Mouse (Mus musculus) megakaryocyte progenitor cell, adult 5-6 weeks (primary cell): ENCODE measurements around the gene Tulp4. TPM values are rescaled to one million over a fixed set of nuclear protein-coding genes. Genes with fewer than 3 reads are reported as not detected.
"Not testable (repeated sequence)": the region's sequence is repeated elsewhere in the genome, so short reads cannot be mapped to it uniquely, and the experiment has no call there.

ENCODE experiments used
- ATAC-seq: replicated peaks from 2 replicates; pipeline ENCODE4 v1.8.0; 2016; ENCODE audit warnings: mild to moderate bottlenecking, moderate TSS enrichment, inconsistent platforms; ENCODE audit not compliant: poor library complexity
- total RNA-seq, 2 experiments: library from RNA; stranded (forward) in 1 of 2; stranded (reverse) in 1 of 2; fragments of 157-497, 149-512 nt in 1 of 2; fragments of 200-1000 nt in 1 of 2; gene quantifications; 2 replicates each; pipeline versions ENCODE4 v1.2.3 to v1.2.4; 2015 to 2017

Gene Tulp4
- total RNA-seq, 2 experiments from 2014 or later: 0.81 to 8.5 TPM

GRCm38 (mm10) chr17:6270840-6271239 lies 164.6 kb downstream of the Tulp4 start:
- peak; percentile 60 for ATAC-seq

- ATAC-seq: peak; percentile 71
Measured at GRCm38 (mm10) chr17:6271970-6272369, 165.7 kb downstream of the Tulp4 start.

DNA sequence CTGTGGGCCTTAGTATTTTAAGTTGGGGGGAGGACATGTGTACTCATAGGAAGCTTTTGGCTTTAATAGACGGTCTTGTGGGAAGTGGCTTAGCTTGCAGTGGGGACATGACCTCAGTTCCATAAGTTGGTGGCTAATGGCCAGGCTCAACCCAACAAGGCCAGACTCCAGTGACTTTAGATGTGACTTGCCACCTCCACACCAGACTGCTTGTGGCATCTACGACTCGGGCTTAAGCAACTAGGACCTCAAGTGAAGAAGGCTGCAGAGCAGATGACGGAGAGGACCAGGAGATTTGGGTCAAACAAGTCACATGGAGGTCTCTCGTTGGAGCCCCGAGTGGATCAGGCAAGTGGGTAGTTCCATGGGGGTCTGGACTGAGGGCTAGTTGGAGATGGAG lies 168.5 kb downstream of the Tulp4 start:
- ATAC-seq: not testable (repeated sequence)

DNA sequence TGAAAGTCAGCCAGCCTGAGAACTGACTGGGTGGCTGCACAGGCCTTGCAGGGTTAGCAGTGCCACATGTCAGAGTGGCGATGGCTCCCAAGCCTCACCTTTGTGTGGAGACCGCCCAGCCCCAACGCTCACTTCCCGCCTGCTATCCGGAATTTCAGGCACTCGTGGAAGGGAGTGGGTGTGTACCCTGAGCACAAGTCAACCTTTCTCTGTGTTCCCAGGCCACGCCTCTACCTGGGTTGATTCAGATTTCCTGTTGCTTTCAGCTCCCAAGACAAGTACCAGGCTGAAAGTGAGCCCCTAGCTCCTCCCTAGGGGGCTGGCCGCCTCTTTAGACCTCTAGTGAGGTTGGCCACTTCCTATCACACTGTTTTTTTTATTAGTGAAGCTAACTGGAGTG lies 173.0 kb downstream of the Tulp4 start:
- ATAC-seq: peak; percentile 26; the same call in 1 of the 2 replicates

- not testable (repeated sequence) for ATAC-seq
Measured at GRCm38 (mm10) chr17:6279772-6280171, 173.5 kb downstream of the Tulp4 start.

DNA sequence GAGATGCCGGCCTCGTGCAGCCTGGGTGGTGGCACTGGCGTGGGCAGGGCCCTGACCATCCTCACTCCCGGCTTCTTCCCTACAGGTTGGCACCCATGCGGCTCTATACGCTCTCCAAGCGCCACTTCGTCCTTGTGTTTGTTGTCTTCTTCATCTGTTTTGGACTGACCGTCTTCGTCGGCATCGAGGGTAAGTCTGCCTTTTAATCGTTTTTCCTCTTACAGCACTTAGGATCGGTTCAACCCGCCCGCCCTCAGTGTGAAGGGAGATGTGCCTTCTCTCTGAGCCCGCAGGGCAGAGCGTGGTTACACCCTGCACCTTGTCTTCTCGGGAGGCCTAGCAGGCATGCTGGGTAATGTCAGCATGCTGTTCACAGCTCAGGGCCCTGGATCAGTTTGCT lies 174.3 kb downstream of the Tulp4 start:
- ATAC-seq: not testable (repeated sequence)

- ATAC-seq: not testable (repeated sequence)
Measured at GRCm38 (mm10) chr17:6283137-6283536, 176.9 kb downstream of the Tulp4 start.

DNA sequence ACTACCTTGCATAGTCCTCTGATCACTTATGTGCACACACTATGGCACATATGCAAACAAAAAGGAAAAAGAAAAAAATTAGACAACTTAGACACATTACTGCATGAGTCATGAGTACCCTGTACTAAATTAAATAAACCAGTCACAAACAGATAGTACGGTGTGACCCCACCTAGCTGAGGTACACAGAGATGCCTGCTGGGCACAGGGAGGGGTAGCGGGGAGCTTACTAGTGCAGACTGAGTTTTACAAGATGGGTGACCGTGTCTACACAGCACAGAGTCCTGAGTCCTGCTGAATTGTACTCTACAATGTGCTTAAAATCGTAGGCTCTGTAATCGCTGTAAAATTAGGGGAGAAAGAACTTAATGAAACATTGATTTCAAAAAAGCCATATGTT lies 179.9 kb downstream of the Tulp4 start:
- ATAC-seq: not testable (repeated sequence)

DNA sequence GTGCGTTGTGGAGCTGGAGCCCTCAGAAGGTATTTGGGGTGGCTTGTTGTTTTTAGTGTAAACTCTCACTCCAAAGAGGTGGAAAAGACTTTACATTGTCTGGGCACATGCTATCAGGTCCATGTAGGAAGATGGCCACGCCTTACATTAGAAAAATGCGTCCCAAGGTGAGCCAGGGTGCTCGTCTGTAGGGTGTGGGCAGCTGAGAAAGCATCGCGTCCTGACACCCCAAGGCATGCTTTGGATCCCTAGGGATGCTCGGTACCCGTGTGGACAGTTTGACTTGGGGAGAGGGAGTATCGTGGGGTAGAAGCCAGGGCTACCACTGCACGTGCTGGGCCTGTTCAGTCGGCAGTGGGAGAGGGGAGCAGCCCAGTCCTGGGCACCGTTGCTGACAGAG lies 182.8 kb downstream of the Tulp4 start:
- not testable (repeated sequence) for ATAC-seq

DNA sequence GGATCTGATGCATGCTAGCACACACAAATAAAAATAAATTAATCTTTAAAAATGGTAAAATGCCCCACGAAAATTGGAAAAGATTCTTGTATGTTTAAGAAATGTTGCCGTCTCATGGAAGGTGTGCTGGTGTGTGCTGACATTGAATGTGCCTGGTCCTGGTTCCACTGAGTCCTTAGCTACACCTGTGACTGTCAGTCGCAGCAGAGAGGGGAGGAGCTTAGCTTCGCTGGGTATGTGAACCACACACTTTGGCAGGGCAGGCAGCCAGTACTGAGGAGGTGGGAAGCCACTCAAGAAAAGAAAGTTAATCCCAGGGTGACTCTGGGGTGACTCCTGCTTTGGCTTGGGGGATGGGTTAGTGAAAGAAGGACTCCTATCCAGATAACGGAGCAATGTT lies 187.6 kb downstream of the Tulp4 start:
- ATAC-seq: not testable (repeated sequence)

GRCm38 (mm10) chr17:6297060-6297795 lies 191.0 kb downstream of the Tulp4 start:
- not testable (repeated sequence) for ATAC-seq

DNA sequence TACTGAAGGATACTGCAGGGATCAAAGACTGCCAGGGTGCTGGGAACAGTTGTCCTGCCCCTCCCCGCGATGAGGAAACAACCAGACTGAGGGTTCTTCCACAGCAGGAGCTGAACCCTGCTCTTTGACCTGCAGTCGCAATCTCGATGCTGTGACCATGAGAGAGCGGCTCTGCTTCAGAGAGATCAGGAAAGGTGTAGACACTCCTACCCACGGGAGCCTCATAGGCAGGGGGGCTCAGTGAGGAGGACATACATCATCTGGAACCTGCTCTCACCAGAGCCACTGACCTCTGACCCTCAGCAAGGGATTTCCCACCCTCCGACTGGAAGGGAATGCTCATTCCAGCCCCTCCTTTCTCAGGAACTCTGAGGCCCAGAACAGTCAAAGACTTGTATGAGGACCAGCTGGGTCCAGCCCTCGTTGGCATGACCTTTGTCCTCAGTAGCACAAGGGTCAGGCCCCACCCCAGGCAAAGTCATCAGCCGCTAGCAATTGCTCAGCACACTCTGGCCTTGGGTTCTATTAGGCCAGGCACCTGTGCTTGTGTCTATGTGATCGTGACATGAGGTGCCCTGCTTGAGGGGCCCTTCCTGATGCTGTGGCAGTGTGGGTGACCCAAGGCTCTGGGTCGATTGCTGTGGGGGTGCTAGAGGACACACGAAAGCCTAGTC lies 194.1 kb downstream of the Tulp4 start:
- not testable (repeated sequence) for ATAC-seq

Other genes starting within 250 kb of the Tulp4 start
- 7.5 and 8.3 TPM in 2 replicates for gene Synj2, start 165.2 kb upstream of the Tulp4 start, total RNA-seq (2015)
- gene Synj2, start 165.2 kb upstream of the Tulp4 start, total RNA-seq (2017): 9.8 and 11.0 TPM in 2 replicates
- gene Serac1, start 26.7 kb upstream of the Tulp4 start, total RNA-seq (2015): 2.2 and 2.5 TPM in 2 replicates
- 4.7 and 5.4 TPM in 2 replicates for gene Serac1, start 26.7 kb upstream of the Tulp4 start, total RNA-seq (2017)
- 84.0 and 93.7 TPM in 2 replicates for gene Gtf2h5, start 26.7 kb upstream of the Tulp4 start, total RNA-seq (2015)
- gene Gtf2h5, start 26.7 kb upstream of the Tulp4 start, total RNA-seq (2017): 57.8 and 80.9 TPM in 2 replicates
- 4.4 and 8.0 TPM in 2 replicates for gene Tmem181a, start 150.4 kb downstream of the Tulp4 start, total RNA-seq (2015)
- 8.3 and 8.4 TPM in 2 replicates for gene Tmem181a, start 150.4 kb downstream of the Tulp4 start, total RNA-seq (2017)
- gene Dynlt1a, start 211.1 kb downstream of the Tulp4 start, total RNA-seq (2015): 9.2 and 11.3 TPM in 2 replicates
- gene Dynlt1a, start 211.1 kb downstream of the Tulp4 start, total RNA-seq (2017): 6.0 and 8.1 TPM in 2 replicates